Mouse (Mus musculus): Measurements from ENCODE around the gene S100a2. TPM values are rescaled to one million over a fixed set of nuclear protein-coding genes. Genes with fewer than 3 reads are reported as not detected.

The S100a2 gene
- total RNA-seq, 2 experiments from 2014 or later, result not detected

DNA sequence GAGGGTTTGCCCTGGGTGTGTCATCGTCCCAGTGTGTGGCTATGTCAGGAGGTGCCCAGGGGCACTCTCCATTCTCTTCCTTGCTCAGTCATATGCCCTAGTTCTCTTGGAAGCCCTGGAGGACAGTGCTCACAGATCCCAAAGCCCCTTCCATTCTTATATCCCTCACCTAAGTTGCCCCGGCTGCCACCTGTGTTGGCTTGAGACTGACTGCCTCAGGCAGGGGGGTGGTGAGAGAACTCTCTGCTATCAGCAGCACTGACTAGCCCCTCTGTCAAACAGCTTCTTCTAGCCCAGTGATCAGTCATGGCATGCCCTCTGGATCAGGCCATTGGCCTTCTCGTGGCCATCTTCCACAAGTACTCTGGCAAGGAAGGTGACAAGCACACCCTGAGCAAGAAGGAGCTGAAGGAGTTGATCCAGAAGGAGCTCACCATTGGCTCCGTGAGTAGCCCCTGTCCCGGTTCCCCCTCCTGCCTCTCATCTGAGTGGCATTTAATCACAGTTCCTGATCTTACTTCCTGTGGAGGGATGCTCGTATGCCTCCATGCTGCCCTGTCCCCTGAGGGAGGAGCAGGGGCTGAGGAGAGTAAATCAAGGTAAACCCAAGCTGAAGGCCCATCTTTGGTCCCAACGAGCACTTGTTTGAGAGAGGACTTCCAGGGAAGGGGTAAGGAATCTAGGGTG, 23.6 kb downstream of the S100a2 start:
- H3K27ac ChIP-seq, result peak overlapping the region; percentile 28; the same call in 1 of the 2 replicates
- no peak for TF ChIP-seq CTCF (conservative IDR thresholded peaks at IDR 0.05)
- H3K4me3 ChIP-seq, result peak overlapping the region; percentile 53
- peak in 1 of 2 experiments; percentile 0 for DNase-seq (ENCODE audit: low spot score in 2 of 2)

- no peak for TF ChIP-seq CTCF (conservative IDR thresholded peaks at IDR 0.05)
- Histone ChIP-seq H3K27ac (no peak overlapping the region; the same call in 1 of the 2 replicates), H3K4me3 (no peak overlapping the region)
- DNase-seq (ENCODE audit: low spot score in 2 of 2), result peak in 1 of 2 experiments; percentile 8
These were observed 24.1 kb downstream of the S100a2 start for GRCm38 (mm10) chr3:90614148-90614530.

- no peak for DNase-seq (ENCODE audit: low spot score in 2 of 2)
- TF ChIP-seq CTCF (conservative IDR thresholded peaks at IDR 0.05), result no peak
- Histone ChIP-seq H3K27ac (no peak overlapping the region), H3K4me3 (no peak overlapping the region)
These were observed 24.7 kb downstream of the S100a2 start for GRCm38 (mm10) chr3:90614611-90615251.

- peak; percentile 74 to 78 for DNase-seq (ENCODE audit: low spot score in 2 of 2)
- no peak overlapping the region for H3K27ac ChIP-seq
- H3K4me3 ChIP-seq, result peak overlapping the region; percentile 13; the same call in 1 of the 2 replicates
- peak; percentile 78 for TF ChIP-seq CTCF (conservative IDR thresholded peaks at IDR 0.05)
These were observed 25.4 kb downstream of the S100a2 start for GRCm38 (mm10) chr3:90615415-90615814.

- no peak overlapping the region for H3K4me3 ChIP-seq
- H3K27ac ChIP-seq, result no peak overlapping the region
- DNase-seq (ENCODE audit: low spot score in 2 of 2), result peak in 1 of 2 experiments; percentile 4
- no peak for TF ChIP-seq CTCF (conservative IDR thresholded peaks at IDR 0.05)
These were observed 25.9 kb downstream of the S100a2 start for GRCm38 (mm10) chr3:90615911-90616310.

DNA sequence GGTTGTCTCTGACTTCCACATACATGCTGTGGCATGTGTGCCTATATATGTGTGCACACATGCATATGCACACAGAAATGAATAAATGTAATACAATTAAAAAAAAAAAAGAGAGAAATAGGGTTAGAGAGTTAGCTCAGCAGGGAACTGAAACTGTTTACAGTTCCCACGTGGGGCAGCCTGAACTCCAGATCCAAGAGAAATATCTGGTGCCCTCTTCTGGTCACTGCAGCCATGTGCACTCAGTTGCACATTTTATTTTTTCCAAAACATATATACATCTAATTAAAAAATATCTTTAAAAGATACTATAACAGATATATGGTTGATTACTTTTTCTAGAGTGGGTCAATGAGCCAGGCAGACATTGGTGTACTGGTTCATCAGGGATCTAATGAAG, 27.5 kb downstream of the S100a2 start:
- Histone ChIP-seq H3K4me3 (no peak overlapping the region), H3K27ac (no peak overlapping the region)
- TF ChIP-seq CTCF (conservative IDR thresholded peaks at IDR 0.05), result peak; percentile 62
- peak in 1 of 2 experiments; percentile 0 for DNase-seq (ENCODE audit: low spot score in 2 of 2)

- no peak overlapping the region for H3K4me3 ChIP-seq
- peak in 1 of 2 experiments; percentile 5 for DNase-seq (ENCODE audit: low spot score in 2 of 2)
- H3K27ac ChIP-seq, result no peak overlapping the region
- no peak for TF ChIP-seq CTCF (conservative IDR thresholded peaks at IDR 0.05)
These were observed 31.5 kb downstream of the S100a2 start for GRCm38 (mm10) chr3:90621552-90621951.

DNA sequence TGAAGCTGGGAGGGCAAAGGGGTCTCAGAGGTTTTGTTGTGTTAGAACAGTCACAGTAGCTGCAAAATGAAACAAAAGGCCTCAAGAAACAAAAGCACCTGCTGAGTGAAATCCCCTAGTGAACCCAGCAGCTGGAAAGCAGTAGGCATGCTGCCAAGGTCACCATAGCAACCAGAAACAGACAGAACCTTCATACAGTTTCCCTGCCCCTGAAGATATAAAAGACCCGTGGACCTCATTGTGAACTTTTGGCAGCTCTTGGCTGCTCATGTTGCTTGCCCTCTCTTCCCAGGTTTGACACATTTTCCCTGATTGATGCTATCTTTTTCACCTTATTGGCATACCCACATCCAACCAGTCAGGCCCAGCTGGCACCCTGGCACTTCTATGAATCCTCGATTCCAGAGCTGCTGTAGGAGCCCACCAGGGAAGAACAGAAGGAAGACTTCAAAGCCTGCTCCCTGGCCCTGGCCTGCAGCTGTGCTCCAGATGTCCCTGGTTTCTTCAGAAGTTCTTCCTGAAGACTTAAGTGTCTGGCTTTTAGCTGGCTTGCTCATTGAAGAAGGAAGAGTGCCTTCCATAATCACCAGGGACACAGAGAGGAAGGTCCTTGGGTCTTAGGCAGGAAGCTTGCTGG, 33.5 kb downstream of the S100a2 start:
- Histone ChIP-seq H3K27ac (no peak overlapping the region), H3K4me3 (no peak overlapping the region)
- DNase-seq (ENCODE audit: low spot score in 2 of 2), result peak in 1 of 2 experiments; percentile 33
- no peak for TF ChIP-seq CTCF (conservative IDR thresholded peaks at IDR 0.05)

DNA sequence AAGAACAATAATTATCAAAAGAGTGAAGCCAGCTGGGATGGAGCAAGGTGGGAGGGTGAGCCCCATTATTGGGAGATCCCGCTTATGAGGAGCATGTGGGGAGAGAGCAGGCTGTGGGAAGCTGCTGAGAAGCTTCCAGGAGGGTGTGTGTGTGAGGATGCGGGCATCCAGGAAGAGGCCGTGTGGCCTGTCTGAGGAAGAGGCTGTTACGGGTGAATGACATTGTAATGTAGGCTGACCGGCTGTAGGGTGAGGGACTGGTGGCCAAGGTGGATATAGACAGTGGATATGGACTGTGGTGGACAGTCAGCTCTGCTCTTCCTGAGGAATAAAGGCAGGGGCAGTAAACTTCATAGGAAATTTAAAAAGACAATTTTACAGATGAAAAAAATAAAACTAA, 35.4 kb downstream of the S100a2 start:
- DNase-seq (ENCODE audit: low spot score in 2 of 2), result peak in 1 of 2 experiments; percentile 9
- Histone ChIP-seq H3K27ac (no peak overlapping the region), H3K4me3 (no peak overlapping the region)
- no peak for TF ChIP-seq CTCF (conservative IDR thresholded peaks at IDR 0.05)

- H3K4me3 ChIP-seq, result no peak overlapping the region
- no peak for TF ChIP-seq CTCF (conservative IDR thresholded peaks at IDR 0.05)
- no peak overlapping the region for H3K27ac ChIP-seq
- no peak for DNase-seq (ENCODE audit: low spot score in 2 of 2)
These were observed 36.4 kb downstream of the S100a2 start for GRCm38 (mm10) chr3:90626266-90627021.

- no peak for DNase-seq (ENCODE audit: low spot score in 2 of 2)
- no peak overlapping the region for H3K27ac ChIP-seq
- no peak for TF ChIP-seq CTCF (conservative IDR thresholded peaks at IDR 0.05)
- H3K4me3 ChIP-seq, result no peak overlapping the region
These were observed 37.3 kb downstream of the S100a2 start for GRCm38 (mm10) chr3:90627366-90627765.

DNA sequence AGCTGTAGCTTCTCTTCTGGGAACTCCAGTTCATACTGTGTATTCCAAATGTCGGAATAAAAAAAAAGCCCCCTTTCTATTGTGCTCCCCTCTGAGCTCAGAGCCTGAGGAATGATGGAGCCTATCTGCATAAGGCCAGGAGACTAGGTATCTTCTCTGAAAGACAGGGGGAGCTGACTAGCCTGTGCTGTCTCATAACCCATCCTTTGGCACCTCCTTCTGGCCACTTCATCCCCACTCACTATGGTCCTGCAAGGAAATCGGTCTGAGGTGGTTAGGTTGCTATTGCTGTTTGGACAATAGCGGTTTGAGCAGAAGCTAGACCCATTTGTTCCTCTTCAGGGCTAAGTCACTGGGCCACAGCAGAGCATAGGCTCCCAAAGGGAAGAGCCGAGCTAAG, 37.8 kb downstream of the S100a2 start:
- peak; percentile 69 for TF ChIP-seq CTCF (conservative IDR thresholded peaks at IDR 0.05)
- no peak for DNase-seq (ENCODE audit: low spot score in 2 of 2)

DNA sequence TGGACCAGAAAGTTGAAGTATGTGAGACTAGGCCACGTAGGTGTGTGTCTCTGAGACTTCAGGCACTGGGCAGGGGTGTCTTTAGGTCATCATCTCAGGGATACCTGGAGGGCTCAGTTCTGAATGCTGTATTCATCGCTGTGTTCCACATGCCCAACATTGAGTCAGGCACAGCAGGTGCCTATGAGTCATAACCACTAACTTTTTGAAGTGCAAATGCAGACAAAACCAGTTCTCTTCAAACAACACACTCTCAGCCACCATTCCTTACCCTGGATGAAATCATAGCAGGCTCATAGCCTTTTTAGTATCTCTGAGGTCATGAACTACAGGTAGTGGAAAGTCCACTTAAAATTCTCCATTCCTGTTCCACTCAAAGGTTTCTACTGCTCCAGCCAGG, 39.3 kb downstream of the S100a2 start:
- Histone ChIP-seq H3K27ac (no peak overlapping the region), H3K4me3 (no peak overlapping the region)
- TF ChIP-seq CTCF (conservative IDR thresholded peaks at IDR 0.05), result no peak
- DNase-seq (ENCODE audit: low spot score in 2 of 2), result no peak

More for the DNA sequence above, 37.8 kb downstream of the S100a2 start:
- no peak overlapping the region for H3K27ac ChIP-seq
- no peak overlapping the region for H3K4me3 ChIP-seq

Measured in layer of hippocampus, adult 2 months (tissue).